Mouse (Mus musculus) liver, embryonic 15.5 days (tissue): ENCODE data around the gene Rnf148. TPM values are rescaled to one million over a fixed set of nuclear protein-coding genes. Genes with fewer than 3 reads are reported as not detected.

Experiments
- ATAC-seq: fragments of 200-750 bp; cut with Nextera tagmentation; 2 replicates; pipeline ENCODE4 v1.8.0; 2017; ENCODE audit warnings: moderate number of reproducible peaks, mild to moderate bottlenecking, moderate library complexity; ENCODE audit not compliant: insufficient read depth
- H3K27ac ChIP-seq: fragments of 300-500 bp; sonication (generic); replicated peaks from 2 replicates; pipeline ENCODE4 v1.5.1; 2015; ENCODE audit warnings: mild to moderate bottlenecking, inconsistent platforms
- H3K27me3 ChIP-seq: fragments of 300-500 bp; sonication (generic); 2 replicates; pipeline ENCODE4 v1.6.1; 2015; ENCODE audit warnings: mild to moderate bottlenecking, inconsistent platforms
- H3K36me3 ChIP-seq: fragments of 300-500 bp; sonication (generic); replicated peaks from 2 replicates; pipeline ENCODE4 v1.6.1; 2015; ENCODE audit warnings: moderate library complexity, mild to moderate bottlenecking, inconsistent platforms
- H3K4me1 ChIP-seq: fragments of 300-500 bp; sonication (generic); replicated peaks from 2 replicates; pipeline ENCODE4 v1.6.1; 2015; ENCODE audit warnings: inconsistent platforms
- H3K4me2 ChIP-seq: fragments of 300-500 bp; sonication (generic); 2 replicates; pipeline ENCODE4 v1.6.1; 2015; ENCODE audit warnings: moderate library complexity, mild to moderate bottlenecking, inconsistent platforms
- H3K4me3 ChIP-seq: fragments of 300-500 bp; sonication (generic); replicated peaks from 2 replicates; pipeline ENCODE4 v1.5.1; 2015; ENCODE audit warnings: mild to moderate bottlenecking, inconsistent platforms
- H3K9ac ChIP-seq: fragments of 300-500 bp; sonication (generic); 2 replicates; pipeline ENCODE4 v1.6.1; 2015; ENCODE audit warnings: moderate library complexity, mild to moderate bottlenecking, inconsistent platforms
- H3K9me3 ChIP-seq: fragments of 300-500 bp; sonication (generic); replicated peaks from 2 replicates; pipeline ENCODE4 v1.6.1; 2016; ENCODE audit warnings: inconsistent platforms
- WGBS: fragments of 180-500 bp; shearing (Covaris S2); methylation state at CpG from one replicate; pipeline ENCODE4 v1.1.7; 2015; ENCODE audit warnings: mixed read lengths; ENCODE audit not compliant: insufficient replicate concordance; 5-methylcytosine and 5-hydroxymethylcytosine counted together
- polyA plus RNA-seq: library from polyadenylated mRNA; unstranded; fragments of >200 nt; fragmentation: Nextera tagmentation; extraction: Ambion mirVana; gene quantifications from 2 replicates; pipeline ENCODE4 v1.2.1, GENCODE M21; 2015

The Rnf148 gene
- polyA plus RNA-seq: not detected in 2 replicates

DNA sequence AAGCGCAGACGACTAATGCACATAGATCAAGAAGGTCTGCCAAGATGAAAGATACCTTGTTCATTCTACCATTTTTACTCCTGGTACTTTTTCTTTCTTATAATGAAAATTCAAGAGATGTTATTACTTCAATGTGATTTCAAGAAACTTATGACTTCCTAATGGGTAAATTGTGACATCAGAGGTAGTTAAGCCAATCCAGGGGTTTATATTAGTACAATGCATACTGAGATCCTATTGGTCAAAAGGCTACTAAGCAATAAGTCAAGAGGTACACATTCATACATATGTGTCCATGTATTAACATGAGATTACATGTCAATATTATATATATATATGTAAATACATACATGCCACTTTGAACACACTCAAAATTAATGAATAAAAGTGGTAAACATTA, at the start of gene Rnf148:
Rnf148 (minus strand) TSS at position 101 of the 400 bp plus-strand sequence.
- Histone ChIP-seq H3K9me3 (no peaks in the 10 kb centered on the region), H3K4me2 (no peak within 1 kb of the TSS), H3K36me3 (no peaks in the 10 kb centered on the region), H3K27me3 (no peaks in the 10 kb centered on the region), H3K9ac (no peak within 1 kb of the TSS), H3K27ac (no peak within 1 kb of the TSS), H3K4me1 (no peaks in the 10 kb centered on the region), H3K4me3 (no peak within 1 kb of the TSS)
- ATAC-seq: no peak
- WGBS: 78% methylated on average over 2 of the region's 2 CpGs

DNA sequence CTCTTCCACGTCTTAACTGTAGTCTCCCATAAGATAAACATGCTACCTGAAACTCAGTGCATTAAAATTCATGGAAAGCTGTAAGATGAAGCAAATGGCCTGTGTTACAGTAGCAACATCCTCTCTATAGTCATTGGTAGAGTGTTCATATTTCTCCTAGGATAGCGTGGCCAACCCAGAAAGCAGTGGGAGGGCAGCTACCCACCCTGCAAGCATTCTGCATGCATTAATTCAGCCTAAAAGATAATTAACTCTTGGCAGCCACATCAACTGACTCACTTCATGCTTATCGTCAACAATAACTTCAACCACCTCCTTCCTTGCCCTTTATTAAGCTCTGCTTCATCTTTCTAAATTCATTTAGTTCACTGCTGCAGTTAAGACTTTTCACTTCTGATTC, 45.9 kb upstream of the Rnf148 start:
- no peak overlapping the region for H3K4me3 ChIP-seq
- 56% methylated on average over 3 of the region's 3 CpGs for WGBS
- no peaks in the 10 kb centered on the region for H3K9me3 ChIP-seq

DNA sequence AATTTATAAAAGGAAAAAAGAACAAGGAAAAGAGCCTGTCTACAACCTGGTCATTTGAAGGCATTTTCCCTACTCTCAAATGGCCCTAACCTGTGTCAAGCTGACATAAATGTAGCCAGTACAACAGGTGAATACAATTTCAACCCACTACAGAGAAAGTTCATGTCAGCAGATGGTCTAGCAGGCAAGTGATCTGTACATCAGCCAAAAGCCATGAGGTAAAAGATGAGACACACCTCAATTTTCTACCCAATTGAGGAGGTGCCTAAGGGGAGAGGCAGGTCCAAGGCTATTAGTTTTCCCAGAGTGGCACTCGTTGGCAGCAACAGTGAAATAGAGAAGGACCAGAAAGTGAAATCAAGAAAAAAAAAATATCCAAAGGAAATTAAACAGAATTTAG, 23.2 kb upstream of the Rnf148 start:
- Histone ChIP-seq H3K4me3 (no peak overlapping the region), H3K4me2 (no peak overlapping the region), H3K9me3 (no peaks in the 10 kb centered on the region), H3K9ac (no peak overlapping the region), H3K4me1 (no peaks in the 10 kb centered on the region), H3K27me3 (no peaks in the 10 kb centered on the region), H3K27ac (no peak overlapping the region), H3K36me3 (no peaks in the 10 kb centered on the region)
- 21% methylated on average over 1 of the region's 1 CpGs for WGBS
- ATAC-seq: no peak

More for the DNA sequence above, 45.9 kb upstream of the Rnf148 start:
- ATAC-seq: no peak
- H3K27ac ChIP-seq: no peak overlapping the region
- H3K4me1 ChIP-seq: no peaks in the 10 kb centered on the region
- no peak overlapping the region for H3K9ac ChIP-seq
- no peaks in the 10 kb centered on the region for H3K27me3 ChIP-seq
- H3K4me2 ChIP-seq: no peak overlapping the region
- no peaks in the 10 kb centered on the region for H3K36me3 ChIP-seq

DNA sequence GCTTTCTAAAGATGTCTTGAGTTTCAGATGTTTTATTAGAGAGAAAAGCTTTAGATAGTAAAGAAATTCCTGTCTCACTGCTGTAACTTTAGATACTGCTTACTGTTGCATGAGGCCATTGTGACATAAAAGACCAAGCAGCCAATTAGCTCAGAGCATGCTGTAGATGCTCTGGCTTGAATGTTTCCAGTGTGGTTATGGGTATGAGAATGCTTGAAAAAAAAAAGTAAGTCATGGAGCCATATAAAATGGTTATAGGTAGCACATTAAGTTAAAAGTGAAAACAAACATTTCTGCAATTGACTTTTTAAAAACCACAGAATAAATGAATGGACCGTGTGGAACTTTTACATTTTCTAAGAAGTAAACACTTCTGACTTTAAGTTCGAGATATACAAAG, 4.7 kb downstream of the Rnf148 start, which contains the start of gene Rnf133:
Rnf133 (minus strand) TSS at position 101 of the 400 bp plus-strand sequence.
- no peak for ATAC-seq
- Histone ChIP-seq H3K27me3 (no peaks in the 10 kb centered on the region), H3K4me1 (no peaks in the 10 kb centered on the region), H3K4me2 (no peak within 1 kb of the TSS), H3K4me3 (no peak within 1 kb of the TSS), H3K9ac (no peak within 1 kb of the TSS), H3K9me3 (no peaks in the 10 kb centered on the region), H3K36me3 (no peaks in the 10 kb centered on the region), H3K27ac (no peak within 1 kb of the TSS)
- 58% methylated on average over 2 of the region's 2 CpGs for WGBS

DNA sequence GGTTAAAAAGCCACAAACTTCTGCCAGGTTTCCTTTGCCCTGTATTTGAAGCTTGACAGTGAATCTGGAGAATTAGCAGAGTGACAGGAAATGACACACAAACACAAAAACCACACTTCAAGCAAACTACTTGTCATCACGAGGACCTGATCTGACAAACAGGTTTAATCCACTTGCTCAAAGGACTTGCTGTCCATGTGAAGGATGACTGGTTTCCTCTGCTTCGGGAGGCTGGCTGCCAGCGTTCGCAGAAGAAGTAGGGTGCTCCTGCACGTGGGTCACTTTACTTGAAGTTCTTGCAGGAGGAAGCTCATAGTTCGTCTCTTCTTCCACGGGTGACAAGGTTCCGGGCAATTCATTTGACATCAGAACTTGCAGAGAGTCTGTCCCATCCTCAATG, 6.2 kb downstream of the Rnf148 start:
- no peak overlapping the region for H3K9ac ChIP-seq
- WGBS: 20% methylated on average over 8 of the region's 8 CpGs

DNA sequence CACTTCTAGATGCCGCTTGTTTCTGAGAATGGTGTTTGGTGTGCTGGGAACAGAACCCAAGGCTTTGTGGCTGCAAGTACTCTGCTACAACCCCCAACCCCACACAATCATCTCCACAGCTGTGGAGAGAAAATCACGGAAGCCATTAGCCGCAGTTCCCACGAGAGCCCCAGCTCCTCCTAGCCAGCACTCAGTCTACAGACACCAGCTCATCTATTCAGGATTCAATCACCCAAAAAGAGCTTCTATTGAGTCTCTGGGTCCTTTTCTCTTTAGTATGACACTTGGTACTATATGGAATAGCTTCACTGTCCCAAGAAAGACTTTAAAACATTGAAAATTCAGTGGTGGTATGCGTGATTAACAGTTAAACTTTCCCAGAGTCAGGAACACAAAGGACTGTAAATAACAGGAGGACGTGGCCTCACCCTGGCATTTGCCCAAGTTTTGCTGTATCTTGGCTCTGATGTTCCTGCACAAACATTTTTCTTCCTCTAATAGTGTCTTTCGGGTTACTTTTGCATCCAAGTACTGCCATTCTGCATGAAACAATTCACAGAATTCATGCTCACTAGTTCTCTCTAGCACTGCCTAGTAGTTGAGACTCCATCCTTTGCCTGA, 7.2 kb downstream of the Rnf148 start:
- Histone ChIP-seq H3K9me3 (no peaks in the 10 kb centered on the region), H3K27me3 (no peaks in the 10 kb centered on the region), H3K4me2 (no peak overlapping the region), H3K36me3 (no peaks in the 10 kb centered on the region), H3K27ac (no peak overlapping the region), H3K4me1 (no peaks in the 10 kb centered on the region), H3K4me3 (no peak overlapping the region), H3K9ac (no peak overlapping the region)
- WGBS: 60% methylated on average over 7 of the region's 7 CpGs
- no peak for ATAC-seq

More for the DNA sequence above, 6.2 kb downstream of the Rnf148 start:
- Histone ChIP-seq H3K36me3 (no peaks in the 10 kb centered on the region), H3K4me1 (no peaks in the 10 kb centered on the region), H3K9me3 (no peaks in the 10 kb centered on the region), H3K27me3 (no peaks in the 10 kb centered on the region), H3K4me2 (no peak overlapping the region), H3K4me3 (no peak overlapping the region), H3K27ac (no peak overlapping the region)
- ATAC-seq: no peak

DNA sequence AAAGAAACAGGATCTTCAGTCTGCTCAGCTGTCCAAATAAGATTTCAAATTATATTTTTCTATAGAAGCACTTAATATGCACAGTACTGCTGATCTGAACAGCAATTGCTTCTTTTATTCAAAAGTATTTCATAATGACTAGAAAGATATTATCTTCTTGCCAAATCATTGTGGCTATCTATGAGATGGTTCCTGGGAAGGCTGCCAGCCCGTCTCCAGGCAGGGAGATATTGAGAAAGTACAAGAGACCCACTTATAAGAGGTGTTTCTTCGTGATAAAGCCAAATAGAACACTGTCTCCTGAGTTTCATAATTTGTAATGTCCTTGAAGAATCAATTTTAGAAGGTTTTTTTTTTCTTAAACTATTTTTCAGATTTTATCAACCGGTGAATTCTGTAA, 17.9 kb downstream of the Rnf148 start:
- 42% methylated on average over 3 of the region's 3 CpGs for WGBS
- no peak for ATAC-seq
- no peak overlapping the region for H3K4me2 ChIP-seq
- no peaks in the 10 kb centered on the region for H3K9me3 ChIP-seq
- H3K9ac ChIP-seq: no peak overlapping the region
- H3K4me1 ChIP-seq: no peaks in the 10 kb centered on the region
- H3K27me3 ChIP-seq: no peaks in the 10 kb centered on the region
- no peaks in the 10 kb centered on the region for H3K36me3 ChIP-seq
- no peak overlapping the region for H3K27ac ChIP-seq
- no peak overlapping the region for H3K4me3 ChIP-seq

DNA sequence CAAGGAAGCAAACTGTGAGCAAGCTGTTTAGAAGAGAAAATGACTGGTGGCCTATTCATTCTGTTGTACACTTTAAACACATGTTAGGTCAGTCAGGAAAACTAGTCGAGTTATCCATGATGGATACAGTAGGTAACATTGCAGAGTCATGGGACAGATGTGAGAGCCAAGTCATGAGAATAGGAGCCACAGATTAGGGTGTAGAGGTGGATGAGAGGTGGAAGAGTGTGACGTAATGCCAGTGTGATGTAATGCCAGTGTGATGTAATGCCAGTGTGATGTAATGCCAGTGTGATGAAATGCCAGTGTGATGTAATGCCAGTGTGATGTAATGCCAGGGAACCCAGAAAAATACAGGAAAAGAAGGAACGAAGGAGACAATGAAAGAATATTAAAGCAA, 19.7 kb downstream of the Rnf148 start:
- Histone ChIP-seq H3K4me2 (no peak overlapping the region), H3K36me3 (no peaks in the 10 kb centered on the region), H3K4me1 (no peaks in the 10 kb centered on the region), H3K27me3 (no peaks in the 10 kb centered on the region), H3K9ac (no peak overlapping the region), H3K4me3 (no peak overlapping the region), H3K27ac (no peak overlapping the region), H3K9me3 (no peaks in the 10 kb centered on the region)
- WGBS: 56% methylated on average over 3 of the region's 3 CpGs
- no peak for ATAC-seq

DNA sequence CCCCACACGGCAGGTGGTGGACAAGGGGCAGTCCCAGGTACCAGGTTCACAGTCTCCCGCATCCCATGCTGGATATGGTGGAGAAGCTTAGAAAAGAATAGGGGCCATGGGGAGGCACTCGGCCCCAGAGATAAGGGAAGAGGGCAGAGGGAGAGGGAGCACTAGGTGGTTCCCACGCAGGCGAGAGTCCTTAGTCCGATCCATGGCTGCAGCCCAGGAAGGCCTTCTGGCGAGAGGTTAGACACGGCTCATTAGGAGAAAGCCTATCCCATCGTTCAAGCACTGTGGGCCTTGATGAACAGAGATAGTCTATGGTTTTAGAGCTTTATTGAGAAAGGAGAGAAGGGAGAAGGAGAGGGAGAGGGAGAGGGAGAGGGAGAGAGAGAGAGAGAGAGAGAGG, 20.9 kb downstream of the Rnf148 start:
- Histone ChIP-seq H3K9me3 (no peaks in the 10 kb centered on the region), H3K27me3 (no peaks in the 10 kb centered on the region), H3K27ac (no peak overlapping the region), H3K9ac (no peak overlapping the region), H3K4me3 (no peak overlapping the region), H3K4me2 (no peak overlapping the region), H3K4me1 (no peaks in the 10 kb centered on the region), H3K36me3 (no peaks in the 10 kb centered on the region)
- ATAC-seq: no peak
- WGBS: 70% methylated on average over 9 of the region's 9 CpGs

DNA sequence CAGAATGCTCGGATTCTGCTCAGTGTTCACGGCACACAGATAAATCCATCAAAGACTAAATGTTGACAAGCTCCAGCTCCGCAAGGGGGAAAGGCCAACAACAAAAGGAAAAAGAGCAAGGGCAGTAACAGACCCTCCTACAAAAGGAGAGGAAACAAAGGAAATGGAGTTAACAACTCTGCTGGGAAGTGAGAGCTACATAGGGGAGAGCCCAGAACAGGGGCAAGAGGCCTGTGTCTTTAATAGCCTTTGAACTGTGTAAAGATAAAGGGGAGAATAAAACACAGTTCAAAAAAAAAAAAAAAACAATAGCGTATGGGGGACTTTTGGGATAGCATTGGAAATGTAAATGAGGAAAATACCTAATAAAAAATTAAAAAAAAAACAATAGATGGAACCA, 24.5 kb downstream of the Rnf148 start:
- H3K27ac ChIP-seq: no peak overlapping the region
- H3K4me2 ChIP-seq: no peak overlapping the region

More for the DNA sequence above, 24.5 kb downstream of the Rnf148 start:
- Histone ChIP-seq H3K36me3 (no peaks in the 10 kb centered on the region), H3K27me3 (no peaks in the 10 kb centered on the region), H3K9me3 (no peaks in the 10 kb centered on the region), H3K4me1 (no peaks in the 10 kb centered on the region), H3K9ac (no peak overlapping the region), H3K4me3 (no peak overlapping the region)
- WGBS: 47% methylated on average over 4 of the region's 4 CpGs
- no peak for ATAC-seq
